Mouse (Mus musculus) intestine, embryonic 15.5 days (tissue): Measurements from ENCODE around the gene Dcps. TPM values are rescaled to one million over a fixed set of nuclear protein-coding genes. Genes with fewer than 3 reads are reported as not detected.
A peak's percentile ranks its signal among the peaks of the same experiment; 100 is the strongest.
"Not testable (repeated sequence)": the region's sequence is repeated elsewhere in the genome, so short reads cannot be mapped to it uniquely, and the experiment has no call there.

Experiments
- ATAC-seq: fragments of 200-750 bp; cut with Nextera tagmentation; 2 replicates; pipeline ENCODE4 v1.8.0; 2017; ENCODE audit warnings: moderate TSS enrichment, moderate library complexity
- H3K27ac ChIP-seq: fragments of 300-500 bp; sonication (generic); 2 replicates; pipeline ENCODE4 v1.5.1; 2015; ENCODE audit warnings: mild to moderate bottlenecking, inconsistent platforms
- H3K27me3 ChIP-seq: fragments of 300-500 bp; sonication (generic); replicated peaks from 2 replicates; pipeline ENCODE4 v1.6.1; 2015; ENCODE audit warnings: inconsistent platforms
- H3K36me3 ChIP-seq: fragments of 300-500 bp; sonication (generic); 2 replicates; pipeline ENCODE4 v1.6.1; 2015; ENCODE audit warnings: inconsistent platforms
- H3K4me1 ChIP-seq: fragments of 300-500 bp; sonication (generic); replicated peaks from 2 replicates; pipeline ENCODE4 v1.6.1; 2015; ENCODE audit warnings: inconsistent platforms
- H3K4me2 ChIP-seq: fragments of 300-500 bp; sonication (generic); replicated peaks from 2 replicates; pipeline ENCODE4 v1.6.1; 2015; ENCODE audit warnings: mild to moderate bottlenecking, inconsistent platforms
- H3K4me3 ChIP-seq: fragments of 300-500 bp; sonication (generic); replicated peaks from 2 replicates; pipeline ENCODE4 v1.5.1; 2015; ENCODE audit warnings: inconsistent platforms
- H3K9ac ChIP-seq: fragments of 300-500 bp; sonication (generic); 2 replicates; pipeline ENCODE4 v1.6.1; 2015; ENCODE audit warnings: inconsistent platforms
- H3K9me3 ChIP-seq: fragments of 300-500 bp; sonication (generic); 2 replicates; pipeline ENCODE4 v1.6.1; 2016; ENCODE audit warnings: inconsistent platforms
- WGBS: fragments of 180-500 bp; shearing (Covaris S2); methylation state at CpG from one replicate; pipeline ENCODE4 v1.1.7; 2015; 5-methylcytosine and 5-hydroxymethylcytosine counted together
- polyA plus RNA-seq: library from polyadenylated mRNA; unstranded; fragments of >200 nt; fragmentation: Nextera tagmentation; extraction: Ambion mirVana; gene quantifications from 2 replicates; pipeline ENCODE4 v1.2.1, GENCODE M21; 2015

Gene Dcps
- polyA plus RNA-seq, 1 experiment from 2014 or later, result 87.1 TPM

GRCm38 (mm10) chr9:35166798-35167635, 8.8 kb downstream of the Dcps start:
- Histone ChIP-seq H3K4me2 (no peak overlapping the region), H3K9ac (no peak overlapping the region), H3K27ac (no peak overlapping the region), H3K4me3 (no peak overlapping the region), H3K27me3 (no peaks in the 10 kb centered on the region), H3K36me3 (peaks cover 5% of the 10 kb centered on the region; the same call in 1 of the 2 replicates), H3K9me3 (no peaks in the 10 kb centered on the region), H3K4me1 (no peaks in the 10 kb centered on the region)
- no peak for ATAC-seq
- 56% methylated on average over 9 of the region's 9 CpGs for WGBS

GRCm38 (mm10) chr9:35166144-35166797, 9.6 kb downstream of the Dcps start:
- Histone ChIP-seq H3K36me3 (peaks cover 5% of the 10 kb centered on the region; the same call in 1 of the 2 replicates), H3K4me3 (no peak overlapping the region), H3K9ac (no peak overlapping the region), H3K4me2 (no peak overlapping the region), H3K27me3 (no peaks in the 10 kb centered on the region), H3K4me1 (no peaks in the 10 kb centered on the region), H3K27ac (no peak overlapping the region), H3K9me3 (no peaks in the 10 kb centered on the region)
- ATAC-seq, result peak; percentile 57
- 43% methylated on average over 3 of the region's 3 CpGs for WGBS

- Histone ChIP-seq H3K27ac (no peak overlapping the region), H3K4me1 (no peaks in the 10 kb centered on the region), H3K27me3 (no peaks in the 10 kb centered on the region), H3K4me3 (no peak overlapping the region), H3K9me3 (no peaks in the 10 kb centered on the region), H3K36me3 (no peaks in the 10 kb centered on the region), H3K4me2 (no peak overlapping the region), H3K9ac (no peak overlapping the region)
- peak; percentile 90 for ATAC-seq
- 59% methylated on average over 5 of the region's 5 CpGs for WGBS
Measured at GRCm38 (mm10) chr9:35164142-35164874, 11.6 kb downstream of the Dcps start.

GRCm38 (mm10) chr9:35163011-35163690, 12.7 kb downstream of the Dcps start:
- H3K4me3 ChIP-seq, result no peak overlapping the region
- H3K9me3 ChIP-seq, result no peaks in the 10 kb centered on the region
- H3K4me1 ChIP-seq, result no peaks in the 10 kb centered on the region
- no peak for ATAC-seq
- 88% methylated on average over 11 of the region's 11 CpGs for WGBS
- H3K27ac ChIP-seq, result no peak overlapping the region
- no peak overlapping the region for H3K4me2 ChIP-seq
- no peaks in the 10 kb centered on the region for H3K36me3 ChIP-seq
- no peak overlapping the region for H3K9ac ChIP-seq
- H3K27me3 ChIP-seq, result no peaks in the 10 kb centered on the region

- Histone ChIP-seq H3K4me3 (no peak overlapping the region), H3K9me3 (no peaks in the 10 kb centered on the region), H3K4me2 (no peak overlapping the region), H3K27me3 (no peaks in the 10 kb centered on the region), H3K9ac (no peak overlapping the region), H3K27ac (no peak overlapping the region), H3K36me3 (no peaks in the 10 kb centered on the region), H3K4me1 (no peaks in the 10 kb centered on the region)
- ATAC-seq, result no peak
- 86% methylated on average over 7 of the region's 7 CpGs for WGBS
Measured at GRCm38 (mm10) chr9:35161721-35162120, 14.1 kb downstream of the Dcps start.

GRCm38 (mm10) chr9:35160662-35161061, 15.2 kb downstream of the Dcps start:
- no peaks in the 10 kb centered on the region for H3K36me3 ChIP-seq
- H3K9ac ChIP-seq, result no peak overlapping the region
- H3K9me3 ChIP-seq, result no peaks in the 10 kb centered on the region
- H3K27ac ChIP-seq, result no peak overlapping the region
- no peak overlapping the region for H3K4me2 ChIP-seq
- ATAC-seq, result no peak
- 44% methylated on average over 2 of the region's 2 CpGs for WGBS
- no peaks in the 10 kb centered on the region for H3K4me1 ChIP-seq
- no peak overlapping the region for H3K4me3 ChIP-seq
- H3K27me3 ChIP-seq, result no peaks in the 10 kb centered on the region

GRCm38 (mm10) chr9:35158477-35158876, 17.4 kb downstream of the Dcps start:
- no peak for ATAC-seq
- no peak overlapping the region for H3K9ac ChIP-seq
- no peak overlapping the region for H3K4me3 ChIP-seq
- no peak overlapping the region for H3K4me2 ChIP-seq
- H3K27ac ChIP-seq, result no peak overlapping the region
- no peaks in the 10 kb centered on the region for H3K4me1 ChIP-seq
- no peaks in the 10 kb centered on the region for H3K27me3 ChIP-seq
- H3K36me3 ChIP-seq, result no peaks in the 10 kb centered on the region
- no peaks in the 10 kb centered on the region for H3K9me3 ChIP-seq
- WGBS, result 85% methylated on average over 3 of the region's 3 CpGs

GRCm38 (mm10) chr9:35156862-35157261, 19.0 kb downstream of the Dcps start:
- Histone ChIP-seq H3K27ac (no peak overlapping the region), H3K27me3 (no peaks in the 10 kb centered on the region), H3K4me3 (no peak overlapping the region), H3K9ac (no peak overlapping the region), H3K4me1 (no peaks in the 10 kb centered on the region), H3K9me3 (no peaks in the 10 kb centered on the region), H3K36me3 (no peaks in the 10 kb centered on the region), H3K4me2 (no peak overlapping the region)
- 64% methylated on average over 4 of the region's 4 CpGs for WGBS
- ATAC-seq, result no peak

- Histone ChIP-seq H3K4me3 (no peak overlapping the region), H3K27ac (0 out of 2 replicates have a peak overlapping the region, but pooled peaks have one; percentile 13), H3K9ac (no peak overlapping the region), H3K36me3 (no peaks in the 10 kb centered on the region), H3K4me1 (no peaks in the 10 kb centered on the region), H3K9me3 (no peaks in the 10 kb centered on the region), H3K4me2 (no peak overlapping the region), H3K27me3 (no peaks in the 10 kb centered on the region)
- WGBS, result 81% methylated on average over 5 of the region's 5 CpGs
- ATAC-seq, result peak; percentile 43; the same call in 1 of the 2 replicates
Measured at GRCm38 (mm10) chr9:35156002-35156710, 19.7 kb downstream of the Dcps start.

GRCm38 (mm10) chr9:35152923-35153322, 22.9 kb downstream of the Dcps start:
- no peak overlapping the region for H3K9ac ChIP-seq
- no peaks in the 10 kb centered on the region for H3K4me1 ChIP-seq
- no peak for ATAC-seq
- no peak overlapping the region for H3K4me3 ChIP-seq
- H3K4me2 ChIP-seq, result no peak overlapping the region
- H3K27ac ChIP-seq, result no peak overlapping the region
- H3K36me3 ChIP-seq, result no peaks in the 10 kb centered on the region
- H3K9me3 ChIP-seq, result no peaks in the 10 kb centered on the region
- WGBS, result 87% methylated on average over 1 of the region's 1 CpGs
- no peaks in the 10 kb centered on the region for H3K27me3 ChIP-seq

GRCm38 (mm10) chr9:35148822-35149221, 27.0 kb downstream of the Dcps start:
- not testable (repeated sequence) for H3K27ac ChIP-seq, H3K27me3 ChIP-seq, H3K4me1 ChIP-seq, H3K4me3 ChIP-seq, ATAC-seq, H3K9me3 ChIP-seq, H3K36me3 ChIP-seq, H3K9ac ChIP-seq, H3K4me2 ChIP-seq
